Mouse (Mus musculus) liver, embryonic 15.5 days (tissue): ENCODE measurements around the gene Nkiras2. TPM values are rescaled to one million over a fixed set of nuclear protein-coding genes. Genes with fewer than 3 reads are reported as not detected.
"Not testable (repeated sequence)": the region's sequence is repeated elsewhere in the genome, so short reads cannot be mapped to it uniquely, and the experiment has no call there.

Experiments used
- ATAC-seq: fragments of 200-750 bp; cut with Nextera tagmentation; 2 replicates; pipeline ENCODE4 v1.8.0; 2017; ENCODE audit warnings: moderate number of reproducible peaks, mild to moderate bottlenecking, moderate library complexity; ENCODE audit not compliant: insufficient read depth
- H3K27ac ChIP-seq: fragments of 300-500 bp; sonication (generic); replicated peaks from 2 replicates; pipeline ENCODE4 v1.5.1; 2015; ENCODE audit warnings: mild to moderate bottlenecking, inconsistent platforms
- H3K27me3 ChIP-seq: fragments of 300-500 bp; sonication (generic); 2 replicates; pipeline ENCODE4 v1.6.1; 2015; ENCODE audit warnings: mild to moderate bottlenecking, inconsistent platforms
- H3K36me3 ChIP-seq: fragments of 300-500 bp; sonication (generic); replicated peaks from 2 replicates; pipeline ENCODE4 v1.6.1; 2015; ENCODE audit warnings: moderate library complexity, mild to moderate bottlenecking, inconsistent platforms
- H3K4me1 ChIP-seq: fragments of 300-500 bp; sonication (generic); replicated peaks from 2 replicates; pipeline ENCODE4 v1.6.1; 2015; ENCODE audit warnings: inconsistent platforms
- H3K4me2 ChIP-seq: fragments of 300-500 bp; sonication (generic); 2 replicates; pipeline ENCODE4 v1.6.1; 2015; ENCODE audit warnings: moderate library complexity, mild to moderate bottlenecking, inconsistent platforms
- H3K4me3 ChIP-seq: fragments of 300-500 bp; sonication (generic); replicated peaks from 2 replicates; pipeline ENCODE4 v1.5.1; 2015; ENCODE audit warnings: mild to moderate bottlenecking, inconsistent platforms
- H3K9ac ChIP-seq: fragments of 300-500 bp; sonication (generic); 2 replicates; pipeline ENCODE4 v1.6.1; 2015; ENCODE audit warnings: moderate library complexity, mild to moderate bottlenecking, inconsistent platforms
- H3K9me3 ChIP-seq: fragments of 300-500 bp; sonication (generic); replicated peaks from 2 replicates; pipeline ENCODE4 v1.6.1; 2016; ENCODE audit warnings: inconsistent platforms
- WGBS: fragments of 180-500 bp; shearing (Covaris S2); methylation state at CpG from one replicate; pipeline ENCODE4 v1.1.7; 2015; ENCODE audit warnings: mixed read lengths; ENCODE audit not compliant: insufficient replicate concordance; 5-methylcytosine and 5-hydroxymethylcytosine counted together
- polyA plus RNA-seq: library from polyadenylated mRNA; unstranded; fragments of >200 nt; fragmentation: Nextera tagmentation; extraction: Ambion mirVana; gene quantifications from 2 replicates; pipeline ENCODE4 v1.2.1, GENCODE M21; 2015

Nkiras2 gene
- polyA plus RNA-seq, 1 experiment from 2014 or later = 18.8 TPM

DNA sequence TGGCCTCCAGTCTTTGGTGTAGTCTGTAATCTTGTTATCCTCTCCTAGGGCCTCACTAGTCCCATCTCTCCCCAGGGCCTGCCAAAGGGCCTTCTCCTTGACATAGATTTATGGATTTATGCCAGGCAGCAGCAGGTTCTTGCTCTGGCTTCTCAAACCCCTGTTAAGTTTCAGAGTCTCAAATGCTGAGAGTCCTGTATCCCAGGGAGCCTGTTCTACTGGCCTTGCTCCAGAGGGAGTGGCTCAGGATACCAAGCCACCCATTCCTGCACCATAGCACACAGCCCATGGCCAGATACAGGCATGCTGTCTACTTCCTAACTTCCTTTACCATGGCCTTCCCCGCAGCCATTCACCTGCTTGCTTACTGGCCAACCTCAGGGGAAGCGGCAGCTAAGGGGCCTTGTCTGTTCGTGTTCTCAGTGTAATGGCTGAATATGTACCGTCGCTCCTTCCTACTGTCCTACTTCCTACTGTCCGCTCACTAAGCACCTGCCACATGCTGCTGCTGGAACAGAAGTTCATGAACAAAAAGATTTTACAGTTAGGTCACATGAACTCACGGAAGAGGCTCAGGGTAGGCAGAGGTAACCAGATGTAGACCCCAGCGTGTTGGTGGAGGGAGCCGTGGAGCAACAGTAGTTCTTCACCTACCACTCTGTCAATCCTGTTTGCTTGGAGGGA lies 39.8 kb upstream of the Nkiras2 start:
- peaks cover 53% of the 10 kb centered on the region for H3K36me3 ChIP-seq
- H3K27me3 ChIP-seq = no peaks in the 10 kb centered on the region
- ATAC-seq = no peak
- H3K9me3 ChIP-seq = no peaks in the 10 kb centered on the region
- H3K4me3 ChIP-seq = no peak overlapping the region
- H3K27ac ChIP-seq = no peak overlapping the region
- 86% methylated on average over 9 of the region's 9 CpGs for WGBS
- H3K4me1 ChIP-seq = peaks cover 23% of the 10 kb centered on the region
- no peak overlapping the region for H3K9ac ChIP-seq
- no peak overlapping the region for H3K4me2 ChIP-seq

DNA sequence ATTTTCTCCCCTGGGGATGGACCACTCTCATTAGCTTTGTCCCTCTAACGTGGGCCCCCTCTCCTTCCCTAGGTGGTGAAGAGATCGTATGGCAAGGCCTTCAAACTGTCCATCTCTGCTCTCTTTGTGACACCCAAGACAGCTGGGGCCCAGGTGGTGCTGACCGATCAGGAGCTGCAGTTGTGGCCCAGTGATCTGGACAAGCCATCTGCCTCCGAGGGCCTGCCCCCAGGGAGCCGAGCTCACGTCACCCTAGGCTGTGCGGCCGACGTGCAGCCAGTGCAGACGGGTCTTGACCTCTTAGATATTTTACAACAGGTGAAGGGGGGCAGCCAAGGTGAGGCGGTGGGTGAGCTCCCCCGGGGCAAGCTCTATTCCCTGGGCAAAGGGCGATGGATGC lies 38.8 kb upstream of the Nkiras2 start:
- Histone ChIP-seq H3K9ac (no peak overlapping the region), H3K9me3 (no peaks in the 10 kb centered on the region), H3K4me3 (no peak overlapping the region), H3K36me3 (peaks cover 63% of the 10 kb centered on the region), H3K27me3 (no peaks in the 10 kb centered on the region), H3K27ac (no peak overlapping the region), H3K4me2 (no peak overlapping the region), H3K4me1 (peaks cover 13% of the 10 kb centered on the region)
- 81% methylated on average over 13 of the region's 13 CpGs for WGBS
- ATAC-seq = no peak

DNA sequence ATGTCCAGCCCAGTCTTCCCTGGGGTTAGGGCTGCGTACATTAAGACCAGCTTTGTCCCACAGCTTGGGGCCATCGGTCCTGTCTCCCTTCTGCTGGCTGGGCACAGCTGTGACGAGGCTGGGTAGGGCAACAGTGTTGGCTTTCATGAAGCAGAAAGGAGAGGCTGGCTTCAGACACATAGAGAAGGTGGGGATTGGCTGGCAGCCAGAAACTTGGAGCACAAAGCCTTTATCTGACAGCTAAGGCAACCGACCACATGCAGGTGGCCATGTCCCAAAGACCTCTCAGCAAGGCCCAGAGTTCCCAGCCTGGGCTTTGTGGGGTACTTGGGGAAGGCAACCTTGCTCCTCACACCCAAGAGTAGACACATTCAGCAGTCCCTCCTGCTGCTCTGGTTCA lies 37.3 kb upstream of the Nkiras2 start:
- peaks cover 77% of the 10 kb centered on the region for H3K36me3 ChIP-seq
- 61% methylated on average over 4 of the region's 4 CpGs for WGBS

DNA sequence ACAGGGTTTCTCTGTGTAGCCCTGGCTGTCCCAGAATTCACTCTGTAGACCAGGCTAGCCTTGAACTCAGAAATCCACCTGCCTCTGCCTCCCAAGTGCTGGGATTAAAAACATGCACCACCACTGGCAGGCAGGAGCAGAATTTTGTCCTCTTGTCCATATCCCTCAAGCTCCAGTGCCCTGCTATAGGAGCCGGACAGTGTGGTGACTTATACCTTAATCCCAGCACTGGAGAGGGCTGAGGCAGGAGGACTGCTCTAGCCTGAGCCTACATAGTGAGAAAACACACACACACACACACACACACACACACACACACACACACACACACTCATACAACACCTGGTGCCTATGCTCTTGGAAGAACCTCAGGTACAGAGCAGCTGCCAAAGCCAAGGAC lies 36.6 kb upstream of the Nkiras2 start:
- WGBS = 78% methylated on average over 1 of the region's 1 CpGs
- H3K36me3 ChIP-seq = peaks cover 84% of the 10 kb centered on the region

More for the DNA sequence above, 37.3 kb upstream of the Nkiras2 start:
- Histone ChIP-seq H3K4me3 (no peak overlapping the region), H3K27me3 (no peaks in the 10 kb centered on the region), H3K4me1 (no peaks in the 10 kb centered on the region), H3K27ac (no peak overlapping the region), H3K9me3 (no peaks in the 10 kb centered on the region), H3K9ac (no peak overlapping the region), H3K4me2 (no peak overlapping the region)
- ATAC-seq = 0 out of 2 replicates have a peak, but pooled peaks have one; percentile 28

DNA sequence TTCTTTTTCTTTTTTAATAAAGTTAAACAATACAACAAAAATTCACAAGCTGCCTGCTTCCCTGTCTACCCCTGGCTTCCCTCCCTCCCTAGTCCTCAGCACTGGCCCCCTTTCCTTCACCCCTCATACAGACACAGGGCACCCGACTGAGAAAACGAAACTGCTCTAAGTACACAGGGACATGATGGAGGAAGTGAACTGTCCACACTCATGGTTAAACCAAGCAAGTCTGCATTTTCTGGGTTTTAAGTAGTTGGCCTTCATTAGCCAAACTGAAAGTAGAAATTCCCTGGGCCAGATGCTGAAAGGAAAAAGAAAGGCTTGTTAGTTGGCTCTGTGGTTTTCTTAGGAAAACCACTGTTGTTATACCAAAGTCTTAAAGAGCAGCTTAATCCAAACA lies 36.2 kb upstream of the Nkiras2 start:
- H3K4me3 ChIP-seq = no peak overlapping the region
- peaks cover 88% of the 10 kb centered on the region for H3K36me3 ChIP-seq
- ATAC-seq = no peak
- no peaks in the 10 kb centered on the region for H3K9me3 ChIP-seq
- H3K4me1 ChIP-seq = no peaks in the 10 kb centered on the region
- H3K4me2 ChIP-seq = no peak overlapping the region
- H3K27me3 ChIP-seq = no peaks in the 10 kb centered on the region
- H3K27ac ChIP-seq = no peak overlapping the region
- WGBS = 74% methylated on average over 2 of the region's 2 CpGs
- no peak overlapping the region for H3K9ac ChIP-seq

More for the DNA sequence above, 36.6 kb upstream of the Nkiras2 start:
- H3K27ac ChIP-seq, H3K4me2 ChIP-seq, H3K9me3 ChIP-seq, H3K4me3 ChIP-seq, H3K27me3 ChIP-seq, ATAC-seq, H3K9ac ChIP-seq, H3K4me1 ChIP-seq: not testable (repeated sequence)

DNA sequence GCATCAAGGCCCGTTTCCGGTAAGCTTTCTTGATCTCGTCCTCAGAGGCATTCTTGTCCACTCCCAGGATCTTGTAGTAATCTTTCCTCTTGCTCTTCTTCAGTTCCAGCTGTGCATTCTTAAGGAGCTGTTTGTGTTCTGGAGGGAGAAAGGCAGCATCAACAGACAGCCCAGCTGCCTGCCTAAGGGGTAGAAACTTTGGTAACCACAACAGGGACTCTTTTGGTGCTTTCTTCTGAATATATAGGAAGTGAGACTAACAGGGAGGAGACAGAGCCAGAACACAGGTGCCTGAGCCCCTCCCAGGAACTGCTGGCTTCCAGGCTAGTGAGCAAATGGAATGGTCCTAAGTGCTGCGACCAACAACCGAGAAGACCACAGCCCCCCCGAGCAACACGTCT lies 34.5 kb upstream of the Nkiras2 start:
- no peak overlapping the region for H3K4me2 ChIP-seq
- no peaks in the 10 kb centered on the region for H3K4me1 ChIP-seq
- no peak for ATAC-seq
- no peak overlapping the region for H3K9ac ChIP-seq
- no peak overlapping the region for H3K4me3 ChIP-seq
- H3K27me3 ChIP-seq = no peaks in the 10 kb centered on the region
- no peaks in the 10 kb centered on the region for H3K9me3 ChIP-seq
- H3K36me3 ChIP-seq = peaks cover 98% of the 10 kb centered on the region
- 82% methylated on average over 7 of the region's 7 CpGs for WGBS
- no peak overlapping the region for H3K27ac ChIP-seq

DNA sequence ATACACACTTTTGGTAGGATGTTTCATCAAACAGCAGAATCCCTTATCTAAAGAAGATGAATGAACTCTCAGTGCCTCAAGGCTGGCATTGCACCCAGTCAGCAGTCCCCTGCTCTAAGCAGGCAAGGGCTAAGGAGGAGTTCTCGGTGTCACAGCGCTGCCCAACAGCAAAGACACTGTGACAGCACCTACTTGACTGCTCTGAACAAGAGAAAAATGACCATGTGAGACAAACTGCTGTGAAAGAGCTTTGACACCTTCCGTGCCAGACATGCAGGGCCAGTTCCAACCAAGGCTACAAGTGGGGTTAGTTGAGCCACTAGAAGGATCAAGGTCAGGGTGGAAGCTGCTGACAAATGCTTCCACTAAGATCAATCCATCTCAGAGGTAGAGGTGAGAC lies 33.9 kb upstream of the Nkiras2 start:
- no peak overlapping the region for H3K9ac ChIP-seq
- no peak for ATAC-seq
- H3K4me1 ChIP-seq = no peaks in the 10 kb centered on the region
- H3K27ac ChIP-seq = no peak overlapping the region
- H3K36me3 ChIP-seq = peaks cover 99% of the 10 kb centered on the region
- no peaks in the 10 kb centered on the region for H3K9me3 ChIP-seq
- H3K4me2 ChIP-seq = no peak overlapping the region
- no peaks in the 10 kb centered on the region for H3K27me3 ChIP-seq
- WGBS = 92% methylated on average over 3 of the region's 3 CpGs
- H3K4me3 ChIP-seq = no peak overlapping the region

DNA sequence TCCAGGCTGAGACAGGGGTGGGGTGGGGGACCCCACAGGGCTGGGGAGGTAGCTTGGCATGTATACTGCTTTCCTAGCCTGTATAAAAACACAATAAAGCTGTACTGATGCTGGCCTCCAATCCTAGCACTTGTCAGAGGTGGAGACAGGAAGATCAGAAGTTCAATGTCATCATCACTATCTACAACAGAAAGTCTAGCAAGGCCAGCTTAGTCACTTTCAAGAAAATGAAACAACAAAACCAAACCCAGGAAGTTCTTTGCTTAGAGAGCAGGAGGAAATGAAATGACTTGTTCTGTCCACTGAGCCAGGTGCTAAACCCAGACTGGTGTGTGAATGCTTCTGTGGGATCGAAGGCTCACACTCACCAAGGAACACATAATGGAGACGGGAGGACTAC lies 30.6 kb upstream of the Nkiras2 start:
- Histone ChIP-seq H3K36me3 (peaks cover 99% of the 10 kb centered on the region), H3K27me3 (no peaks in the 10 kb centered on the region), H3K4me1 (no peaks in the 10 kb centered on the region), H3K27ac (no peak overlapping the region), H3K4me2 (no peak overlapping the region), H3K9me3 (no peaks in the 10 kb centered on the region), H3K4me3 (no peak overlapping the region), H3K9ac (no peak overlapping the region)
- WGBS = 83% methylated on average over 2 of the region's 2 CpGs
- no peak for ATAC-seq

DNA sequence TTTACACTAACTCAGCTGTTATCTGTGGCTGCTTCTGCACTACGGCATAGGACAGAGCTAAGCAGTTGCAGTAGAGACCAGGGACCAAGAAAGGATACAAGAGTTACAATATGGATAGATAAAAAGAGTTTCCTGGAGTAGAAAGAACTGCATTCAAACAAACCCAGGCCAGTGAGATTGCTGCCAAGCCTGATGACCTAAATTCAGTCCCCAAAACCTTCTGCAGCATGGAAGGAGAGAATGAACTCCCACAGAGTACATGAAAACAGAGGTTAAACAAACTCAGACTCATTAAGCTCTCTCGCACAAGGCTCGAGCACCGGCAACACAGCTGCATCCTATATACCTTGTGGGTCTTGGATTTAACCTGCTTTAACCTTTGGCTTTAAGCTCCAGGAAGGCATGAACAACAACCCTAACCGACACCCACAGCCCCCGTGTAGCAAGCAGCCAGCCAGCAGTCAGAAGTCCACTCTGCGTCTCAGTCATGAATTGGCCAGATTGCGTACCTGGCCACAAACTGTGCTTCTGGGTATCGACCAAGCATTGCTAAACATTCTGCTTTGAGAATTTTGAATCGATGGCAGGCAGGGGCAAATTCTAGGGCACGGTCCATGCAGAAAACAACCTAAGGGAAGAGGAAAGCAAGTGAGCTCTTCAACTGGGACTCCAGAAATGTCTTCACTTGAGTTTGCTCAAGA lies 26.5 kb upstream of the Nkiras2 start:
- ATAC-seq = no peak
- no peaks in the 10 kb centered on the region for H3K9me3 ChIP-seq
- H3K36me3 ChIP-seq = peaks cover 100% of the 10 kb centered on the region
- H3K4me2 ChIP-seq = no peak overlapping the region
- H3K4me3 ChIP-seq = no peak overlapping the region
- 86% methylated on average over 11 of the region's 11 CpGs for WGBS
- H3K4me1 ChIP-seq = no peaks in the 10 kb centered on the region
- H3K9ac ChIP-seq = no peak overlapping the region
- H3K27ac ChIP-seq = no peak overlapping the region
- H3K27me3 ChIP-seq = no peaks in the 10 kb centered on the region

DNA sequence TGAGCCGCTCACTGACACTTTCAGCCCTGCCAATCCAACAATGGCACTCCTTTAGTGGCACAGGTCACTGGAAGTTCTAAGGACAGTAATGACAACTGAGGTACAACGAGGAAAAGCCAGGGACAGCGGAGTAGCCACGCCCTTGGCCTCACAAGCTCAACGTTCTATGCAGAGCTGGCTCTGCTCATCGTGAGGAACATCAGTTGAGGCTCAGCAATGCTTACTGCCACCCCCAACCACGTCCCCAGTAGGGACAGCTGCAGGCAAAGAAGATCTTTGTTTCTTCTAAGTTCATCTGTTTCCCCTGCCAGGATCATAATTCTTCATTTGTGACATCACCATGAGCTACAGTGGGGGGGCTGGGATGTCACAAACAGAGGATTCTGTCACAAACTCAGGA lies 24.4 kb upstream of the Nkiras2 start:
- WGBS = 75% methylated on average over 7 of the region's 7 CpGs
- Histone ChIP-seq H3K9ac (no peak overlapping the region), H3K9me3 (no peaks in the 10 kb centered on the region), H3K4me1 (no peaks in the 10 kb centered on the region), H3K4me3 (no peak overlapping the region), H3K4me2 (no peak overlapping the region), H3K27ac (no peak overlapping the region), H3K27me3 (no peaks in the 10 kb centered on the region), H3K36me3 (peaks cover 100% of the 10 kb centered on the region)
- ATAC-seq = no peak

DNA sequence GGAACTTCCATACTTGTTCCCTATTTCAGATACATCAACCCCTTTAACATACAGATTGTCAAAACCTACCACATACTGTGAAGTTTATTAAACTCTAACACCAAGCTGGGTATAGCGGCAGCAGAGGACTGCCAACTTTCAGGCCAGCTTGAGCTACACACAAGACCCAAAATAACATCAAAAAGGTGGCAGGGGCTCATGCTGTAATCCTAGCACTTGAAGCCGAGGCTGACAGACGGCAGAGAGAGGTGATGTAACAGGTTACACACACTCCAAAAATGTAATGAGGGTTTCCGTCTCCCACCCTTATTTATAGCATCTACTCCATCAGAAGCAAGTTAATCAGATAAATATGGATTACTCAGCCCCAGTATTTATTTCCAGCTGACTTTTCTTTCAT lies 23.5 kb upstream of the Nkiras2 start:
- Histone ChIP-seq H3K36me3 (peaks cover 100% of the 10 kb centered on the region), H3K9me3 (no peaks in the 10 kb centered on the region), H3K4me2 (no peak overlapping the region), H3K9ac (no peak overlapping the region), H3K4me3 (no peak overlapping the region), H3K27ac (no peak overlapping the region), H3K4me1 (no peaks in the 10 kb centered on the region), H3K27me3 (no peaks in the 10 kb centered on the region)
- 81% methylated on average over 4 of the region's 4 CpGs for WGBS
- no peak for ATAC-seq
